Mouse (Mus musculus) CH12.LX (cell line): ENCODE data around the gene Ttc29. TPM values are rescaled to one million over a fixed set of nuclear protein-coding genes. Genes with fewer than 3 reads are reported as not detected.

Source experiments
- DNase-seq: peaks from one replicate; pipeline ENCODE4 v3.0.0-alpha.2; 2013; ENCODE audit errors: extremely low read depth
- H3K27ac ChIP-seq: 2 replicates; pipeline ENCODE4 v1.5.1; 2012; ENCODE audit warnings: low read depth, mild to moderate bottlenecking, control low read depth, moderate library complexity; ENCODE audit not compliant: insufficient read depth
- H3K27me3 ChIP-seq: replicated peaks from 2 replicates; pipeline ENCODE3; 2012; ENCODE audit warnings: inconsistent platforms
- H3K36me3 ChIP-seq, 2 experiments: replicated peaks in 1 of 2; 2 replicates each; pipeline versions ENCODE3 to v1.6.1; 2012; ENCODE audit warnings: inconsistent platforms in 1 of 2, low read length in 1 of 2, mild to moderate bottlenecking in 1 of 2, mixed read lengths in 1 of 2, moderate library complexity in 1 of 2; ENCODE audit not compliant: control insufficient read depth in 1 of 2, insufficient read depth in 1 of 2
- H3K4me1 ChIP-seq, 2 experiments: 2 replicates each; pipeline ENCODE4 v1.6.1; 2012; ENCODE audit warnings: inconsistent platforms in 1 of 2, moderate library complexity in 1 of 2; ENCODE audit not compliant: insufficient read depth in 2 of 2, control insufficient read depth in 1 of 2
- H3K4me2 ChIP-seq: 2 replicates; pipeline ENCODE4 v1.6.1; 2012; ENCODE audit warnings: low read depth, mild to moderate bottlenecking, control low read depth; ENCODE audit not compliant: poor library complexity, insufficient read depth, severe bottlenecking
- H3K4me3 ChIP-seq, 3 experiments: fragments of 150-350 bp in 1 of 3; sonication (generic) in 1 of 3; replicated peaks in 1 of 3; 2 replicates each; pipeline versions ENCODE3 to v1.5.1; 2011 to 2012; ENCODE audit warnings: low read depth in 2 of 3, low read length in 2 of 3, mild to moderate bottlenecking in 2 of 3, moderate library complexity in 2 of 3, control low read depth in 1 of 3, improper control_type of control experiment in 1 of 3, inconsistent platforms in 1 of 3, mixed read lengths in 1 of 3; ENCODE audit not compliant: poor library complexity in 1 of 3
- H3K79me2 ChIP-seq: replicated peaks from 2 replicates; pipeline ENCODE4 v1.6.1; 2012; ENCODE audit warnings: mild to moderate bottlenecking, moderate library complexity; ENCODE audit not compliant: control insufficient read depth, poor library complexity, insufficient read depth, severe bottlenecking; ENCODE audit errors: extremely low read depth
- H3K9ac ChIP-seq: 2 replicates; pipeline ENCODE4 v1.6.1; 2012; ENCODE audit warnings: low read depth, mild to moderate bottlenecking, control low read depth, moderate library complexity; ENCODE audit not compliant: insufficient read depth
- H3K9me3 ChIP-seq: replicated peaks from 2 replicates; pipeline ENCODE3; 2012; ENCODE audit warnings: low read length, inconsistent platforms, mixed read lengths
- BHLHE40 ChIP-seq: IDR thresholded peaks from 2 replicates; pipeline ENCODE4 v1.6.1; 2011; ENCODE audit warnings: mild to moderate bottlenecking, low read depth, low read length, improper control_type of control experiment
- CTCF ChIP-seq, 2 experiments: IDR thresholded peaks in 1 of 2; conservative IDR thresholded peaks in 1 of 2; 2 replicates each; pipeline ENCODE4 v1.5.1; 2011 to 2012; ENCODE audit warnings: low read depth in 2 of 2, low read length in 2 of 2, improper control_type of control experiment in 1 of 2, inconsistent platforms in 1 of 2, mild to moderate bottlenecking in 1 of 2, moderate library complexity in 1 of 2
- ETS1 ChIP-seq: conservative IDR thresholded peaks from 2 replicates; pipeline ENCODE4 v1.6.1; 2012; ENCODE audit warnings: low read depth, mild to moderate bottlenecking, inconsistent platforms, low read length, improper control_type of control experiment, moderate library complexity
- GABPA ChIP-seq: IDR thresholded peaks from 2 replicates; pipeline ENCODE4 v1.6.1; 2012; ENCODE audit warnings: low read depth, low read length, improper control_type of control experiment, inconsistent platforms; ENCODE audit not compliant: insufficient replicate concordance
- IRF4 ChIP-seq: IDR thresholded peaks from 2 replicates; pipeline ENCODE4 v1.6.1; 2014; ENCODE audit warnings: low read depth, mild to moderate bottlenecking, inconsistent platforms, low read length, improper control_type of control experiment
- JUN ChIP-seq: IDR thresholded peaks from 2 replicates; pipeline ENCODE4 v1.6.1; 2011; ENCODE audit warnings: low read depth, mild to moderate bottlenecking, low read length, improper control_type of control experiment, moderate library complexity; ENCODE audit not compliant: insufficient read depth
- MAFK ChIP-seq: IDR thresholded peaks from 2 replicates; pipeline ENCODE4 v1.6.1; 2011; ENCODE audit warnings: low read length, improper control_type of control experiment; ENCODE audit not compliant: insufficient replicate concordance
- MAX ChIP-seq: IDR thresholded peaks from 2 replicates; pipeline ENCODE4 v1.6.1; 2011; ENCODE audit warnings: low read length, improper control_type of control experiment
- MEF2A ChIP-seq: IDR thresholded peaks from 2 replicates; pipeline ENCODE4 v1.6.1; 2014; ENCODE audit warnings: low read depth, mild to moderate bottlenecking, inconsistent platforms, low read length, improper control_type of control experiment, borderline replicate concordance
- MXI1 ChIP-seq: IDR thresholded peaks from 2 replicates; pipeline ENCODE4 v1.6.1; 2011; ENCODE audit warnings: mild to moderate bottlenecking, low read depth, low read length, improper control_type of control experiment
- MYC ChIP-seq: IDR thresholded peaks from 2 replicates; pipeline ENCODE4 v1.6.1; 2011; ENCODE audit warnings: low read depth, mild to moderate bottlenecking, improper control_type of control experiment, low read length
- NRF1 ChIP-seq: IDR thresholded peaks from 2 replicates; pipeline ENCODE4 v1.6.1; 2014; ENCODE audit warnings: low read depth, mild to moderate bottlenecking, inconsistent platforms, low read length, improper control_type of control experiment, moderate library complexity
- PAX5 ChIP-seq: IDR thresholded peaks from 2 replicates; pipeline ENCODE4 v1.6.1; 2012; ENCODE audit warnings: low read length, inconsistent platforms, mixed read lengths
- RAD21 ChIP-seq: IDR thresholded peaks from 2 replicates; pipeline ENCODE4 v1.6.1; 2011; ENCODE audit warnings: low read depth, mild to moderate bottlenecking, low read length, improper control_type of control experiment, moderate library complexity
- RCOR1 ChIP-seq: conservative IDR thresholded peaks from 2 replicates; pipeline ENCODE4 v1.6.1; 2012; ENCODE audit warnings: low read depth, mild to moderate bottlenecking, inconsistent platforms, low read length, improper control_type of control experiment
- SIN3A ChIP-seq: IDR thresholded peaks from 2 replicates; pipeline ENCODE4 v1.6.1; 2012; ENCODE audit warnings: low read length, improper control_type of control experiment, inconsistent platforms
- SMC3 ChIP-seq: IDR thresholded peaks from 2 replicates; pipeline ENCODE4 v1.6.1; 2011; ENCODE audit warnings: low read depth, low read length, improper control_type of control experiment
- TBP ChIP-seq: conservative IDR thresholded peaks from 2 replicates; pipeline ENCODE4 v1.6.1; 2011; ENCODE audit warnings: low read depth, low read length, improper control_type of control experiment
- UBTF ChIP-seq: IDR thresholded peaks from 2 replicates; pipeline ENCODE4 v1.6.1; 2012; ENCODE audit warnings: low read depth, mild to moderate bottlenecking, inconsistent platforms, low read length, improper control_type of control experiment, moderate library complexity
- ZKSCAN1 ChIP-seq: IDR thresholded peaks from 2 replicates; pipeline ENCODE4 v1.6.1; 2012; ENCODE audit warnings: low read depth, inconsistent platforms, low read length, improper control_type of control experiment, borderline replicate concordance
- ZMIZ1 ChIP-seq: IDR thresholded peaks from 2 replicates; pipeline ENCODE4 v1.6.1; 2012; ENCODE audit warnings: low read depth, mild to moderate bottlenecking, inconsistent platforms, low read length, improper control_type of control experiment
- ZNF384 ChIP-seq: IDR thresholded peaks from 2 replicates; pipeline ENCODE4 v1.6.1; 2012; ENCODE audit warnings: low read depth, low read length, improper control_type of control experiment, inconsistent platforms
- dilution Hi-C: fragments of 300-500 bp; cut with MboI; formaldehyde crosslinking; loops from 2 replicates; pipeline ENCODE4 v1.14.3; 2020; ENCODE audit warnings: low sequenced_read_pairs; ENCODE audit not compliant: extremely low pct_unique_long_range_greater_than_20kb, extremely low pct_ligation_motif_present
- in situ Hi-C: fragments of 300-500 bp; cut with MboI; formaldehyde crosslinking; loops from 3 replicates; pipeline ENCODE4 v1.14.3; 2019; ENCODE audit warnings: low sequenced_read_pairs, low pct_ligation_motif_present, low pct_unique_long_range_greater_than_20kb, mixed read lengths
- polyA plus RNA-seq: library from polyadenylated mRNA; unstranded; fragments of >175 nt; gene quantifications from 2 replicates; pipeline ENCODE4 v1.2.1, GENCODE M21; 2012; ENCODE audit warnings: low read depth; ENCODE audit not compliant: insufficient read length
- total RNA-seq, 2 experiments: library from RNA; depleted of rRNA; stranded (reverse); fragments of 300-350 nt in 1 of 2; fragments of >200 nt in 1 of 2; gene quantifications; 2 replicates each; pipeline ENCODE4 v1.2.3; 2012 to 2014

The Ttc29 gene
- total and polyA plus RNA-seq, 3 experiments: not detected

DNA sequence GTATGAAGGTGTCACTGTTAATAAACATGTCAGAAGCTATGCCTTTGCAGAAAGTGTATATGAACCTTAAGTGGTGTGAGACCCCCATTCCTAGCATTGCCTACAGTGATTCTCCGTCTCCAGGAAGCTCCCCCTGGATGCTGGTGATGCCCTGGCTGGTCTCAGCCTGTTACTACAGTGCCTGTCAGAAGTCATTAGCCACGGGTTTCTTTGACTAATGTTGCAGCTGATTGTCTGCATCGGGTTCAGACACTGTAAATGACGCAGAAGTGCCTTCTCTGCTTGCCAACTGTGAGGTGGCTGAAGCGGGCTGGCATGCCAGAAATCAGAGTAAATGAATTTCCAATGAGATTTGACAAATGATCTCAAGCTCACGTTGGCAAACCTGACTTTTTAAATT, 96.4 kb downstream of the Ttc29 start:
- in situ Hi-C loops (no loop called here), dilution Hi-C loops (no loop called here)
- TF ChIP-seq UBTF (no peak), CTCF (conservative IDR thresholded peaks at IDR 0.05 in 1 of 2, IDR thresholded peaks at IDR 0.05 in 1 of 2; ENCODE audit: low read depth in 2 of 2, low read length in 2 of 2) (no peak), RAD21 (no peak), TBP (no peak), ETS1 (no peak), PAX5 (no peak), ZNF384 (no peak), MYC (no peak), JUN (no peak), MAFK (no peak)
- no peak overlapping the region for H3K27ac ChIP-seq
- peaks cover 5% of the 10 kb centered on the region for H3K9me3 ChIP-seq
- H3K9ac ChIP-seq: no peak overlapping the region
- peaks cover 0 to 9% of the 10 kb centered on the region in 2 experiments; a peak in 2 of 4 replicates for H3K4me1 ChIP-seq
- H3K36me3 ChIP-seq: no peaks in the 10 kb centered on the region
- H3K4me2 ChIP-seq: no peak overlapping the region
- H3K4me3 ChIP-seq: no peak overlapping the region
- H3K79me2 ChIP-seq: no peaks in the 10 kb centered on the region
- H3K27me3 ChIP-seq: no peaks in the 10 kb centered on the region
- DNase-seq: no peak

- no peak overlapping the region for H3K4me3 ChIP-seq
- no peaks in the 10 kb centered on the region for H3K36me3 ChIP-seq
- dilution Hi-C loops: no loop called here
- in situ Hi-C loops: no loop called here
- no peaks in the 10 kb centered on the region for H3K4me1 ChIP-seq
- no peak overlapping the region for H3K4me2 ChIP-seq
- no peaks in the 10 kb centered on the region for H3K27me3 ChIP-seq
- H3K27ac ChIP-seq: no peak overlapping the region
- H3K9ac ChIP-seq: no peak overlapping the region
- TF ChIP-seq IRF4 (no peak), MXI1 (no peak), BHLHE40 (no peak), MAFK (no peak), NRF1 (no peak), ZMIZ1 (no peak), ZKSCAN1 (no peak), JUN (no peak), SMC3 (no peak), MAX (no peak), RCOR1 (no peak), ZNF384 (no peak), GABPA (no peak), SIN3A (no peak), MEF2A (no peak)
- H3K79me2 ChIP-seq: no peaks in the 10 kb centered on the region
- peaks cover 5% of the 10 kb centered on the region for H3K9me3 ChIP-seq
- no peak for DNase-seq
Observed at GRCm38 (mm10) chr8:78315576-78315975, 102.5 kb downstream of the Ttc29 start.
